Comparison of ENCODE assay signal across 9 mouse cellular contexts in genomic region chr5:113306750-113307477, GRCm38 (mm10). TPM values are rescaled to one million over a fixed set of nuclear protein-coding genes. Genes with fewer than 3 reads are reported as not detected.
DNase-seq lines count a peak whose midpoint lies in the region; ATAC-seq and TF ChIP-seq lines count a peak whose summit lies in the region.
"Had no signal": no experiment of that assay in that cellular context is flagged by ENCODE, and none has a peak within 500 bp of the region (broad histone marks: within the 10 kb centered on the region; RNA-seq: fewer than 3 reads in every experiment).

No protein-coding gene starts in this region.

- TF ChIP-seq CTCF in kidney, postnatal 0 days (IDR thresholded peaks at IDR 0.05; ENCODE audit: low read depth) = no peak

- peak overlapping the region; percentile 51 for H3K4me2 ChIP-seq in kidney, postnatal 0 days (ENCODE audit: low read length)
- H3K4me2 ChIP-seq in limb, embryonic 12.5 days = peak overlapping the region; percentile 72

- WGBS in kidney, postnatal 0 days = 2% methylated on average over 25 of the region's 25 CpGs
- 3% methylated on average over 25 of the region's 25 CpGs for WGBS in limb, embryonic 12.5 days

- no peaks in the 10 kb centered on the region for H3K36me3 ChIP-seq in kidney, postnatal 0 days (ENCODE audit: insufficient read depth, low read length)
- H3K36me3 ChIP-seq in limb, embryonic 12.5 days = no peaks in the 10 kb centered on the region

- peak; percentile 48 for DNase-seq in adrenal gland, adult 2 months
- no peak for DNase-seq in adrenal gland, adult 18-20 months (ENCODE audit: low spot score in 2 of 2)
- DNase-seq in cerebellum, postnatal 14 days = peak; percentile 75 to 77
- peak; percentile 76 to 84 for DNase-seq in frontal cortex, postnatal 14 days (ENCODE audit: low spot score in 2 of 2)
- DNase-seq in kidney, postnatal 0 days (ENCODE audit: low spot score) = peak; percentile 73
- peak; percentile 51 for DNase-seq in retina, postnatal 7 days (ENCODE audit: low read depth, low spot score)
- no peak for DNase-seq in ovary, postnatal 14 days (ENCODE audit: low spot score)

- H3K4me1 ChIP-seq in kidney, postnatal 0 days (replicated peaks; ENCODE audit: insufficient read depth, low read length) = peaks cover 8% of the 10 kb centered on the region; the same call in 1 of the 2 replicates
- H3K4me1 ChIP-seq in limb, embryonic 12.5 days (replicated peaks) = peaks cover 30% of the 10 kb centered on the region

- ATAC-seq in kidney, postnatal 0 days (replicated peaks; ENCODE audit: low FRiP score, low read depth) = 0 out of 2 replicates have a peak, but pooled peaks have one; percentile 14
- ATAC-seq in limb, embryonic 12.5 days (ENCODE audit: insufficient number of reproducible peaks, insufficient read depth, low FRiP score, low TSS enrichment, low read depth) = peak; percentile 76

- 0 out of 2 replicates have a peak, but pooled peaks cover 3% of the 10 kb centered on the region for H3K27me3 ChIP-seq in kidney, postnatal 0 days (ENCODE audit: insufficient read depth, low read length)
- peaks cover 46% of the 10 kb centered on the region for H3K27me3 ChIP-seq in limb, embryonic 12.5 days

- H3K9me3 ChIP-seq in kidney, postnatal 0 days (replicated peaks; ENCODE audit: low read length) = no peaks in the 10 kb centered on the region
- H3K9me3 ChIP-seq in limb, embryonic 12.5 days = no peaks in the 10 kb centered on the region

- H3K27ac ChIP-seq in kidney, postnatal 0 days = no peak overlapping the region
- H3K27ac ChIP-seq in limb, embryonic 12.5 days = no peak overlapping the region

- H3K9ac ChIP-seq in kidney, postnatal 0 days (ENCODE audit: low read depth, low read length) = no peak overlapping the region
- peak overlapping the region; percentile 3 for H3K9ac ChIP-seq in limb, embryonic 12.5 days (replicated peaks)

- peak overlapping the region; percentile 13; the same call in 1 of the 2 replicates for H3K4me3 ChIP-seq in kidney, postnatal 0 days (replicated peaks; ENCODE audit: low read depth, low read length)
- H3K4me3 ChIP-seq in limb, embryonic 12.5 days (replicated peaks) = peak overlapping the region; percentile 40
- H3K4me3 ChIP-seq: erythroblast, embryonic 14.5 days had no signal

RNA-seq across cellular contexts. Expression of gene Sgsm1, which starts 3.7 kb away (rescaled TPM):
- 10 to 100 TPM in 1 of 2 experiments, 1 to 10 TPM in 1; 8.4 to 12.7 TPM for total RNA-seq in adrenal gland, adult 2 months (2021)
- 4.3 and 5.5 TPM in 2 replicates for polyA plus RNA-seq in adrenal gland, adult 2 months (2012; rRNA removed)
- 10 to 100 TPM in 1 of 2 experiments, 1 to 10 TPM in 1; 8.8 to 12.2 TPM for total RNA-seq in adrenal gland, adult 18-20 months (2021)
- polyA plus RNA-seq in kidney, postnatal 0 days (2015; fragmentation: Nextera tagmentation; extraction: Ambion mirVana) = 3.4 and 3.7 TPM in 2 replicates
- polyA plus RNA-seq in limb, embryonic 12.5 days (2016; fragmentation: Nextera tagmentation; extraction: Ambion mirVana) = 6.6 and 7.0 TPM in 2 replicates
- polyA plus RNA-seq: erythroblast, embryonic 14.5 days had no signal

RNA-seq across cellular contexts. Expression of gene Aym1, which starts 50.2 kb away (rescaled TPM):
- not detected for total RNA-seq in adrenal gland, adult 2 months (2021)
- polyA plus RNA-seq in adrenal gland, adult 2 months (2012; rRNA removed) = not detected in 2 replicates
- not detected for total RNA-seq in adrenal gland, adult 18-20 months (2021)
- polyA plus RNA-seq in kidney, postnatal 0 days (2015; fragmentation: Nextera tagmentation; extraction: Ambion mirVana) = not detected in 2 replicates
- polyA plus RNA-seq in limb, embryonic 12.5 days (2016; fragmentation: Nextera tagmentation; extraction: Ambion mirVana) = not detected in 2 replicates
- polyA plus RNA-seq: erythroblast, embryonic 14.5 days had no signal

Comparison
In these comparisons a context has a peak if more than half of its experiments do, and no peak if none do; other contexts are left out.
1. DNase-seq: peak in adrenal gland, adult 2 months (single experiment), cerebellum, postnatal 14 days (2 of 2), frontal cortex, postnatal 14 days (2 of 2), kidney, postnatal 0 days (single experiment) and retina, postnatal 7 days (single experiment); none in adrenal gland, adult 18-20 months (0 of 2) and ovary, postnatal 14 days (single experiment).